Mouse (Mus musculus) thymus, adult 2 months (tissue): ENCODE data around the gene Scarb1.

ENCODE experiments used
- CTCF ChIP-seq: fragments of 200-500 bp; IDR thresholded peaks from 2 replicates; pipeline ENCODE4 v1.5.1; 2012; ENCODE audit warnings: mild to moderate bottlenecking, control low read depth, low read length, moderate library complexity, borderline replicate concordance; ENCODE audit not compliant: control insufficient read depth, poor library complexity, insufficient read depth; ENCODE audit errors: extremely low read depth
- POLR2A ChIP-seq: fragments of 200-500 bp; IDR thresholded peaks from 2 replicates; pipeline ENCODE4 v1.6.1; 2012; ENCODE audit warnings: mild to moderate bottlenecking, low read length, control low read depth, moderate library complexity; ENCODE audit not compliant: control insufficient read depth, poor library complexity, insufficient read depth; ENCODE audit errors: extremely low read depth

DNA sequence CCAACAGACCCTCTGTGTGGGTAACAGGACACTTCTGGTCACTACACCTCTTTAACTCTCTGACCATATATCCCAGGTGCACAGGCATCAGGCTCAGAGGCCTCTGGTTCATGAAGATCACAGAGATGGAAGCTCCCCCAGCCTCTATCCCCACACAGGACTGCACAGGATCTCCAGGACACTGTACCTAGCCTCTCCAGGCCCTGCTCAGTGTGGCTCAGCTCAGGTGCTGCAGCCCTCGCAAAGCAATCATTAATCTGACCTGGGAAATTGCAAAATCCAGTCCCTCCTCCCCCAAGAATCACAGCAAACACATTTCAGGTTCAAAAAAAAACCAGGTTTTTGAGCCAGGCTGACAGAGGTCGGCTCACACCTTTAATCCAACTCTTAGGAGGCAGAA lies 29.9 kb downstream of the Scarb1 start:
- TF ChIP-seq CTCF, result no peak
- TF ChIP-seq POLR2A, result no peak
